Mouse (Mus musculus): Measurements from ENCODE around the gene Mark2.

Gene Mark2

GRCm38 (mm10) chr19:7267091-7267741, 74.4 kb downstream of the Mark2 start, which contains the start of gene Rcor2:
TSS of gene Rcor2 (plus strand) at chr19:7267325.
- DNase-seq (ENCODE audit: low read depth, low spot score) = peak; percentile 67

GRCm38 (mm10) chr19:7266421-7266831, 75.2 kb downstream of the Mark2 start:
- DNase-seq (ENCODE audit: low read depth, low spot score) = no peak

GRCm38 (mm10) chr19:7265478-7266191, 76.0 kb downstream of the Mark2 start:
- no peak for DNase-seq (ENCODE audit: low read depth, low spot score)

GRCm38 (mm10) chr19:7264766-7265331, 76.8 kb downstream of the Mark2 start:
- DNase-seq (ENCODE audit: low read depth, low spot score) = no peak

- peak; percentile 86 for DNase-seq (ENCODE audit: low read depth, low spot score)
These were observed 77.4 kb downstream of the Mark2 start for GRCm38 (mm10) chr19:7264088-7264765.

GRCm38 (mm10) chr19:7262592-7262991, 79.1 kb downstream of the Mark2 start:
- DNase-seq (ENCODE audit: low read depth, low spot score) = no peak

- DNase-seq (ENCODE audit: low read depth, low spot score) = no peak
These were observed 79.7 kb downstream of the Mark2 start for GRCm38 (mm10) chr19:7261964-7262363.

GRCm38 (mm10) chr19:7261476-7261875, 80.2 kb downstream of the Mark2 start:
- DNase-seq (ENCODE audit: low read depth, low spot score) = no peak

GRCm38 (mm10) chr19:7257881-7258280, 83.8 kb downstream of the Mark2 start:
- DNase-seq (ENCODE audit: low read depth, low spot score) = no peak

GRCm38 (mm10) chr19:7246021-7246420, 95.6 kb downstream of the Mark2 start:
- DNase-seq (ENCODE audit: low read depth, low spot score) = no peak

GRCm38 (mm10) chr19:7240782-7241690, 100.6 kb downstream of the Mark2 start, which contains the start of gene Naa40:
TSS of gene Naa40 (minus strand) at chr19:7241183.
- DNase-seq (ENCODE audit: low read depth, low spot score) = peak; percentile 94

GRCm38 (mm10) chr19:7240291-7240690, 101.4 kb downstream of the Mark2 start:
- DNase-seq (ENCODE audit: low read depth, low spot score) = no peak

GRCm38 (mm10) chr19:7239574-7239973, 102.1 kb downstream of the Mark2 start:
- DNase-seq (ENCODE audit: low read depth, low spot score) = no peak

- DNase-seq (ENCODE audit: low read depth, low spot score) = no peak
These were observed 104.9 kb downstream of the Mark2 start for GRCm38 (mm10) chr19:7236742-7237141.

GRCm38 (mm10) chr19:7236011-7236410, 105.6 kb downstream of the Mark2 start:
- DNase-seq (ENCODE audit: low read depth, low spot score) = no peak

- DNase-seq (ENCODE audit: low read depth, low spot score) = no peak
These were observed 106.2 kb downstream of the Mark2 start for GRCm38 (mm10) chr19:7235461-7235860.

GRCm38 (mm10) chr19:7234537-7235221, 107.0 kb downstream of the Mark2 start:
- peak; percentile 61 for DNase-seq (ENCODE audit: low read depth, low spot score)

GRCm38 (mm10) chr19:7226511-7226914, 115.1 kb downstream of the Mark2 start:
- DNase-seq (ENCODE audit: low read depth, low spot score) = no peak

Data from forelimb bud, embryonic 11.5 days (tissue).